Mouse (Mus musculus) embryo, embryonic 11 days (tissue): Measurements from ENCODE around the gene Klk1b8.
"Not testable (repeated sequence)": the region's sequence is repeated elsewhere in the genome, so short reads cannot be mapped to it uniquely, and the experiment has no call there.

Source experiments
- DNase-seq: peaks from one replicate; pipeline ENCODE4 v3.0.0-alpha.2; 2015

Gene Klk1b8

GRCm38 (mm10) chr7:43950364-43950763, at the start of gene Klk1b8:
Gene Klk1b8 (plus strand): TSS chr7:43950664.
- no peak for DNase-seq

- no peak for DNase-seq
Measured at GRCm38 (mm10) chr7:43914821-43915220, 35.6 kb upstream of the Klk1b8 start.

GRCm38 (mm10) chr7:43918426-43918825, 32.0 kb upstream of the Klk1b8 start:
- DNase-seq, result no peak

GRCm38 (mm10) chr7:43918871-43919270, 31.6 kb upstream of the Klk1b8 start:
- DNase-seq, result no peak

- DNase-seq, result peak; percentile 78
Measured at GRCm38 (mm10) chr7:43919559-43920451, 30.7 kb upstream of the Klk1b8 start.

GRCm38 (mm10) chr7:43920582-43920981, 29.9 kb upstream of the Klk1b8 start:
- DNase-seq, result no peak

GRCm38 (mm10) chr7:43921087-43921486, 29.4 kb upstream of the Klk1b8 start:
- no peak for DNase-seq

GRCm38 (mm10) chr7:43921941-43922340, 28.5 kb upstream of the Klk1b8 start:
- DNase-seq, result no peak

- peak; percentile 25 for DNase-seq
Measured at GRCm38 (mm10) chr7:43925985-43926384, 24.5 kb upstream of the Klk1b8 start.

GRCm38 (mm10) chr7:43928521-43928920, 21.9 kb upstream of the Klk1b8 start:
- peak; percentile 39 for DNase-seq

- DNase-seq, result no peak
Measured at GRCm38 (mm10) chr7:43932337-43932736, 18.1 kb upstream of the Klk1b8 start.

GRCm38 (mm10) chr7:43933440-43933839, 17.0 kb upstream of the Klk1b8 start, which contains the start of gene Klk15:
Gene Klk15 (plus strand): TSS chr7:43933740.
- no peak for DNase-seq

- DNase-seq, result no peak
Measured at GRCm38 (mm10) chr7:43934747-43935146, 15.7 kb upstream of the Klk1b8 start.

GRCm38 (mm10) chr7:43936551-43936950, 13.9 kb upstream of the Klk1b8 start:
- DNase-seq, result no peak

- not testable (repeated sequence) for DNase-seq
Measured at GRCm38 (mm10) chr7:43942293-43942692, 8.2 kb upstream of the Klk1b8 start.

GRCm38 (mm10) chr7:43944727-43945264, 5.7 kb upstream of the Klk1b8 start:
- DNase-seq, result no peak

GRCm38 (mm10) chr7:43952703-43953102, 2.2 kb downstream of the Klk1b8 start:
- DNase-seq, result no peak

- no peak for DNase-seq
Measured at GRCm38 (mm10) chr7:43966451-43966850, 16.0 kb downstream of the Klk1b8 start, which contains the start of gene Klk1b1. Gene Klk1b1 (plus strand): TSS chr7:43966751.

- DNase-seq, result no peak
Measured at GRCm38 (mm10) chr7:43967058-43967457, 16.6 kb downstream of the Klk1b8 start.

- DNase-seq, result no peak
Measured at GRCm38 (mm10) chr7:43967612-43968011, 17.1 kb downstream of the Klk1b8 start.

GRCm38 (mm10) chr7:43975761-43976160, 25.3 kb downstream of the Klk1b8 start, which contains the start of gene Klk1b9:
Gene Klk1b9 (plus strand): TSS chr7:43976061.
- DNase-seq, result not testable (repeated sequence)

GRCm38 (mm10) chr7:43985657-43986056, 35.2 kb downstream of the Klk1b8 start:
- DNase-seq, result no peak

- DNase-seq, result not testable (repeated sequence)
Measured at GRCm38 (mm10) chr7:43994821-43995220, 44.4 kb downstream of the Klk1b8 start.

GRCm38 (mm10) chr7:43995577-43995976, 45.1 kb downstream of the Klk1b8 start, which contains the start of gene Klk1b11:
Gene Klk1b11 (plus strand): TSS chr7:43995877.
- not testable (repeated sequence) for DNase-seq
